Mouse (Mus musculus) CH12.LX (cell line): ENCODE measurements around the gene Akap8l. TPM values are rescaled to one million over a fixed set of nuclear protein-coding genes. Genes with fewer than 3 reads are reported as not detected.

Experiments
- DNase-seq: peaks from one replicate; pipeline ENCODE4 v3.0.0-alpha.2; 2013; ENCODE audit errors: extremely low read depth
- H3K27ac ChIP-seq: 2 replicates; pipeline ENCODE4 v1.5.1; 2012; ENCODE audit warnings: low read depth, mild to moderate bottlenecking, control low read depth, moderate library complexity; ENCODE audit not compliant: insufficient read depth
- H3K27me3 ChIP-seq: replicated peaks from 2 replicates; pipeline ENCODE3; 2012; ENCODE audit warnings: inconsistent platforms
- H3K36me3 ChIP-seq, 2 experiments: replicated peaks in 1 of 2; 2 replicates each; pipeline versions ENCODE3 to v1.6.1; 2012; ENCODE audit warnings: inconsistent platforms in 1 of 2, low read length in 1 of 2, mild to moderate bottlenecking in 1 of 2, mixed read lengths in 1 of 2, moderate library complexity in 1 of 2; ENCODE audit not compliant: control insufficient read depth in 1 of 2, insufficient read depth in 1 of 2
- H3K4me1 ChIP-seq, 2 experiments: 2 replicates each; pipeline ENCODE4 v1.6.1; 2012; ENCODE audit warnings: inconsistent platforms in 1 of 2, moderate library complexity in 1 of 2; ENCODE audit not compliant: insufficient read depth in 2 of 2, control insufficient read depth in 1 of 2
- H3K4me2 ChIP-seq: 2 replicates; pipeline ENCODE4 v1.6.1; 2012; ENCODE audit warnings: low read depth, mild to moderate bottlenecking, control low read depth; ENCODE audit not compliant: poor library complexity, insufficient read depth, severe bottlenecking
- H3K4me3 ChIP-seq, 3 experiments: fragments of 150-350 bp in 1 of 3; sonication (generic) in 1 of 3; replicated peaks in 1 of 3; 2 replicates each; pipeline versions ENCODE3 to v1.5.1; 2011 to 2012; ENCODE audit warnings: low read depth in 2 of 3, low read length in 2 of 3, mild to moderate bottlenecking in 2 of 3, moderate library complexity in 2 of 3, control low read depth in 1 of 3, improper control_type of control experiment in 1 of 3, inconsistent platforms in 1 of 3, mixed read lengths in 1 of 3; ENCODE audit not compliant: poor library complexity in 1 of 3
- H3K79me2 ChIP-seq: replicated peaks from 2 replicates; pipeline ENCODE4 v1.6.1; 2012; ENCODE audit warnings: mild to moderate bottlenecking, moderate library complexity; ENCODE audit not compliant: control insufficient read depth, poor library complexity, insufficient read depth, severe bottlenecking; ENCODE audit errors: extremely low read depth
- H3K9ac ChIP-seq: 2 replicates; pipeline ENCODE4 v1.6.1; 2012; ENCODE audit warnings: low read depth, mild to moderate bottlenecking, control low read depth, moderate library complexity; ENCODE audit not compliant: insufficient read depth
- H3K9me3 ChIP-seq: replicated peaks from 2 replicates; pipeline ENCODE3; 2012; ENCODE audit warnings: low read length, inconsistent platforms, mixed read lengths
- CTCF ChIP-seq, 2 experiments: IDR thresholded peaks in 1 of 2; conservative IDR thresholded peaks in 1 of 2; 2 replicates each; pipeline ENCODE4 v1.5.1; 2011 to 2012; ENCODE audit warnings: low read depth in 2 of 2, low read length in 2 of 2, improper control_type of control experiment in 1 of 2, inconsistent platforms in 1 of 2, mild to moderate bottlenecking in 1 of 2, moderate library complexity in 1 of 2
- E2F4 ChIP-seq: IDR thresholded peaks from 2 replicates; pipeline ENCODE4 v1.6.1; 2011; ENCODE audit warnings: low read depth, low read length, improper control_type of control experiment; ENCODE audit not compliant: insufficient replicate concordance
- GABPA ChIP-seq: IDR thresholded peaks from 2 replicates; pipeline ENCODE4 v1.6.1; 2012; ENCODE audit warnings: low read depth, low read length, improper control_type of control experiment, inconsistent platforms; ENCODE audit not compliant: insufficient replicate concordance
- HCFC1 ChIP-seq: IDR thresholded peaks from 2 replicates; pipeline ENCODE4 v1.6.1; 2012; ENCODE audit warnings: low read depth, mild to moderate bottlenecking, inconsistent platforms, low read length, improper control_type of control experiment
- IRF4 ChIP-seq: IDR thresholded peaks from 2 replicates; pipeline ENCODE4 v1.6.1; 2014; ENCODE audit warnings: low read depth, mild to moderate bottlenecking, inconsistent platforms, low read length, improper control_type of control experiment
- JUND ChIP-seq: conservative IDR thresholded peaks from 2 replicates; pipeline ENCODE4 v1.6.1; 2011; ENCODE audit warnings: low read depth, low read length, improper control_type of control experiment
- KAT2A ChIP-seq: IDR thresholded peaks from 2 replicates; pipeline ENCODE4 v1.6.1; 2012; ENCODE audit warnings: low read length, improper control_type of control experiment, inconsistent platforms; ENCODE audit not compliant: insufficient replicate concordance
- MAFK ChIP-seq: IDR thresholded peaks from 2 replicates; pipeline ENCODE4 v1.6.1; 2011; ENCODE audit warnings: low read length, improper control_type of control experiment; ENCODE audit not compliant: insufficient replicate concordance
- MAX ChIP-seq: IDR thresholded peaks from 2 replicates; pipeline ENCODE4 v1.6.1; 2011; ENCODE audit warnings: low read length, improper control_type of control experiment
- RAD21 ChIP-seq: IDR thresholded peaks from 2 replicates; pipeline ENCODE4 v1.6.1; 2011; ENCODE audit warnings: low read depth, mild to moderate bottlenecking, low read length, improper control_type of control experiment, moderate library complexity
- SMC3 ChIP-seq: IDR thresholded peaks from 2 replicates; pipeline ENCODE4 v1.6.1; 2011; ENCODE audit warnings: low read depth, low read length, improper control_type of control experiment
- TCF12 ChIP-seq: IDR thresholded peaks from 2 replicates; pipeline ENCODE4 v1.6.1; 2014; ENCODE audit warnings: low read depth, mild to moderate bottlenecking, inconsistent platforms, low read length, improper control_type of control experiment
- UBTF ChIP-seq: IDR thresholded peaks from 2 replicates; pipeline ENCODE4 v1.6.1; 2012; ENCODE audit warnings: low read depth, mild to moderate bottlenecking, inconsistent platforms, low read length, improper control_type of control experiment, moderate library complexity
- ZC3H11A ChIP-seq: IDR thresholded peaks from 2 replicates; pipeline ENCODE4 v1.6.1; 2012; ENCODE audit warnings: low read depth, mild to moderate bottlenecking, inconsistent platforms, low read length, improper control_type of control experiment
- ZNF384 ChIP-seq: IDR thresholded peaks from 2 replicates; pipeline ENCODE4 v1.6.1; 2012; ENCODE audit warnings: low read depth, low read length, improper control_type of control experiment, inconsistent platforms
- dilution Hi-C: fragments of 300-500 bp; cut with MboI; formaldehyde crosslinking; loops from 2 replicates; pipeline ENCODE4 v1.14.3; 2020; ENCODE audit warnings: low sequenced_read_pairs; ENCODE audit not compliant: extremely low pct_unique_long_range_greater_than_20kb, extremely low pct_ligation_motif_present
- in situ Hi-C: fragments of 300-500 bp; cut with MboI; formaldehyde crosslinking; loops from 3 replicates; pipeline ENCODE4 v1.14.3; 2019; ENCODE audit warnings: low sequenced_read_pairs, low pct_ligation_motif_present, low pct_unique_long_range_greater_than_20kb, mixed read lengths
- polyA plus RNA-seq: library from polyadenylated mRNA; unstranded; fragments of >175 nt; gene quantifications from 2 replicates; pipeline ENCODE4 v1.2.1, GENCODE M21; 2012; ENCODE audit warnings: low read depth; ENCODE audit not compliant: insufficient read length
- total RNA-seq, 2 experiments: library from RNA; depleted of rRNA; stranded (reverse); fragments of 300-350 nt in 1 of 2; fragments of >200 nt in 1 of 2; gene quantifications; 2 replicates each; pipeline ENCODE4 v1.2.3; 2012 to 2014

The Akap8l gene
- total and polyA plus RNA-seq, 3 experiments = 29.6 to 43.4 (median 41.4) TPM

GRCm38 (mm10) chr17:32386659-32387432 is 36.4 kb upstream of the Akap8l start:
- H3K4me3 ChIP-seq = no peak overlapping the region
- H3K9me3 ChIP-seq = no peaks in the 10 kb centered on the region
- H3K4me1 ChIP-seq = peaks cover 9 to 29% of the 10 kb centered on the region in 2 experiments
- H3K36me3 ChIP-seq = peaks cover 11 to 31% of the 10 kb centered on the region in 2 experiments
- no peaks in the 10 kb centered on the region for H3K27me3 ChIP-seq
- H3K27ac ChIP-seq = no peak overlapping the region
- peak; percentile 62 for DNase-seq
- no peaks in the 10 kb centered on the region for H3K79me2 ChIP-seq
- dilution Hi-C loops = no loop called here
- H3K4me2 ChIP-seq = no peak overlapping the region
- TF ChIP-seq UBTF (no peak), MAFK (no peak), RAD21 (peak; percentile 48), GABPA (no peak), HCFC1 (no peak), CTCF (conservative IDR thresholded peaks at IDR 0.05 in 1 of 2, IDR thresholded peaks at IDR 0.05 in 1 of 2; ENCODE audit: low read depth in 2 of 2, low read length in 2 of 2) (peak; percentile 67 to 80), JUND (no peak), ZNF384 (no peak), ZC3H11A (no peak), SMC3 (peak; percentile 82), IRF4 (no peak)
- TF ChIP-seq, all 38 proteins: peak for 3
- H3K9ac ChIP-seq = no peak overlapping the region
- in situ Hi-C loops = no loop called here

GRCm38 (mm10) chr17:32383661-32384060 is 33.3 kb upstream of the Akap8l start:
- in situ Hi-C loops (no loop called here), dilution Hi-C loops (no loop called here)
- no peak for DNase-seq

More at GRCm38 (mm10) chr17:32383661-32384060, 33.3 kb upstream of the Akap8l start:
- Histone ChIP-seq H3K27ac (no peak overlapping the region), H3K4me3 (no peak overlapping the region), H3K4me2 (no peak overlapping the region), H3K9ac (no peak overlapping the region), H3K4me1 (peaks cover 9 to 22% of the 10 kb centered on the region in 2 experiments), H3K36me3 (peaks cover 0 to 10% of the 10 kb centered on the region in 2 experiments), H3K79me2 (no peaks in the 10 kb centered on the region), H3K27me3 (no peaks in the 10 kb centered on the region)
- no peak for TF ChIP-seq KAT2A
- no peak for TF ChIP-seq E2F4
- no peak for TF ChIP-seq IRF4
- TF ChIP-seq MAX = no peak
- no peak for TF ChIP-seq TCF12
- TF ChIP-seq, all 38 proteins: peak for 0
- no peaks in the 10 kb centered on the region for H3K9me3 ChIP-seq
